Mouse (Mus musculus): Measurements from ENCODE around the gene Zfp213. TPM values are rescaled to one million over a fixed set of nuclear protein-coding genes. Genes with fewer than 3 reads are reported as not detected.
A peak's percentile ranks its signal among the peaks of the same experiment; 100 is the strongest.
"Not testable (repeated sequence)": the region's sequence is repeated elsewhere in the genome, so short reads cannot be mapped to it uniquely, and the experiment has no call there.

Zfp213 gene
- polyA plus RNA-seq, 1 experiment from 2014 or later, result 19.9 TPM

GRCm38 (mm10) chr17:23537554-23538255 is 26.3 kb downstream of the Zfp213 start:
- Histone ChIP-seq H3K36me3 (ENCODE audit: control insufficient read depth, insufficient read depth, low read length) (no peaks in the 10 kb centered on the region), H3K9ac (ENCODE audit: low read length) (no peak overlapping the region), H3K4me3 (ENCODE audit: low read depth, low read length) (peak overlapping the region; percentile 17), H3K27ac (ENCODE audit: low read depth, low read length) (no peak overlapping the region), H3K4me2 (peak overlapping the region; percentile 39), H3K27me3 (ENCODE audit: control insufficient read depth, insufficient read depth, low read length) (peaks cover 29% of the 10 kb centered on the region; the same call in 1 of the 2 replicates), H3K9me3 (ENCODE audit: control insufficient read depth, low read length) (no peaks in the 10 kb centered on the region), H3K4me1 (ENCODE audit: control insufficient read depth, insufficient read depth, low read length) (no peaks in the 10 kb centered on the region; the same call in 1 of the 2 replicates)
- ATAC-seq (ENCODE audit: low FRiP score), result no peak
- 7% methylated on average over 27 of the region's 27 CpGs for WGBS
- peak; percentile 91 for DNase-seq (ENCODE audit: low spot score, missing footprints)

GRCm38 (mm10) chr17:23535046-23535788 is 28.8 kb downstream of the Zfp213 start:
- WGBS, result 4% methylated on average over 14 of the region's 29 CpGs
- H3K4me3 ChIP-seq (ENCODE audit: low read depth, low read length), result not testable (repeated sequence)

GRCm38 (mm10) chr17:23533591-23534490 is 30.2 kb downstream of the Zfp213 start:
- 7% methylated on average over 10 of the region's 23 CpGs for WGBS
- H3K4me3 ChIP-seq (ENCODE audit: low read depth, low read length); H3K36me3 ChIP-seq (ENCODE audit: control insufficient read depth, insufficient read depth, low read length); H3K4me2 ChIP-seq; H3K9ac ChIP-seq (ENCODE audit: low read length); H3K27ac ChIP-seq (ENCODE audit: low read depth, low read length); H3K4me1 ChIP-seq (ENCODE audit: control insufficient read depth, insufficient read depth, low read length); ATAC-seq (ENCODE audit: low FRiP score); H3K9me3 ChIP-seq (ENCODE audit: control insufficient read depth, low read length): not testable (repeated sequence)
- peaks cover 22% of the 10 kb centered on the region; the same call in 1 of the 2 replicates for H3K27me3 ChIP-seq (ENCODE audit: control insufficient read depth, insufficient read depth, low read length)
- peak; percentile 86 for DNase-seq (ENCODE audit: low spot score, missing footprints)

More at GRCm38 (mm10) chr17:23535046-23535788, 28.8 kb downstream of the Zfp213 start:
- Histone ChIP-seq H3K27me3 (ENCODE audit: control insufficient read depth, insufficient read depth, low read length) (peaks cover 26% of the 10 kb centered on the region; the same call in 1 of the 2 replicates), H3K4me2 (peak overlapping the region; percentile 26)
- not testable (repeated sequence) for H3K9me3 ChIP-seq (ENCODE audit: control insufficient read depth, low read length); H3K36me3 ChIP-seq (ENCODE audit: control insufficient read depth, insufficient read depth, low read length); H3K4me1 ChIP-seq (ENCODE audit: control insufficient read depth, insufficient read depth, low read length); H3K27ac ChIP-seq (ENCODE audit: low read depth, low read length); H3K9ac ChIP-seq (ENCODE audit: low read length)
- ATAC-seq (ENCODE audit: low FRiP score) (peak; percentile 31; the same call in 1 of the 2 replicates), DNase-seq (ENCODE audit: low spot score, missing footprints) (peak; percentile 85)

DNA sequence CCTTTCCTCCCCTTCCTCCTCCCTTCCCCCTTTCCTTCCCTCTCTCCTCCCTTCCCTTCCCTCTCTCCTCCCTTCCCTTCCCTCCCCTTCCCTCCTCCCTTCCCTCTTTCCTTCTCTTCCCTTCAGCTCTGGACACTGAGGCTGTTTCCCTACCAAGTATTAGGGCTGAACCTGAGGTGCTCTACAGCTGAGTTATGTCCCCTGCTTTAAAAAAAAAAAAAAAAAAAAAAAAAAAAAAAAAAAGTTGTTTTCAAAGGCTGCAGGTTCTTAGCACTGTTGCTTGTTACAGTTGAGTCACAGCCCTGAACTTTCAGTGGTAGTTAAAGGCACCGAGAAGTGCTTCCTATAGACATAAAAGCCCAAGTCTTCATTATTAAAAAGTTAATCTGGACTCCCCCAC is 32.6 kb downstream of the Zfp213 start:
- not testable (repeated sequence) for H3K9me3 ChIP-seq (ENCODE audit: control insufficient read depth, low read length); H3K27me3 ChIP-seq (ENCODE audit: control insufficient read depth, insufficient read depth, low read length); H3K4me3 ChIP-seq (ENCODE audit: low read depth, low read length); H3K36me3 ChIP-seq (ENCODE audit: control insufficient read depth, insufficient read depth, low read length); DNase-seq (ENCODE audit: low spot score, missing footprints); H3K9ac ChIP-seq (ENCODE audit: low read length); ATAC-seq (ENCODE audit: low FRiP score); H3K4me1 ChIP-seq (ENCODE audit: control insufficient read depth, insufficient read depth, low read length); H3K27ac ChIP-seq (ENCODE audit: low read depth, low read length); H3K4me2 ChIP-seq
- 23% methylated on average over 1 of the region's 1 CpGs for WGBS

DNA sequence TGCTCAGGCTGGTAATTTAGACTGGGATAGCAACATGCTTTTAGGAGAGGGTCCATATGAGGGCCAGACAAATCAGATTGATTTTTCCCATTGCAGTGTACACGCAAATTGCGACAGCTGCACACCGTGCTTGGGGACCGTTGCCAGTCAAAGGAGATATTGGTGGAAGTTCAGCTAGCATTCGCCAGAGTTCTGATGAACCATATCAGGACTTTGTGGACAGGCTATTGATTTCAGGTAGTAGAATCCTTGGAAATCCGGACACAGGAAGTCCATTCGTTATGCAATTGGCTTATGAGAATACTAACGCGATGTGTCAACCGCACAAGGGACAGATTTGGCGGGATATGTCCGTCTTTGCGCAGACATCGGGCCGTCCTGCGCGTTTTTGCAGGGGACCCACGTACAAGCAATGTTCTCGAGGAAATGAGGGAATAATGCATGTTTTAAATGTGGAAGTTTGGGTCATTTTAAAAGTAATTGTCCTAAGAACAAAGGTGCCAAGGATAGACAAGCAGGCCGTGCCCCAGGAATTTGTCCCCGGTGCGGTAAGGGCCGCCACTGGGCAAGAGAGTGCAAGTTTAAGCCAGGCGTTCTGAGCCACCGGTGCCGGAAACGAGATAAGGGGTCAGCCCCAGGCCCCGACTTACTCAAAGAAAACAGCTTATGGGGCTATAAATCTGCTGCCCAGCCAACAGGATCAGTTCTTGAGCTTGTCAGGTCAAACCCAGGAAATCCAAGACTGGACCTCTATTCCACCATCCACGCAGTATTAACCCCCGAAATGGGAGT is 40.9 kb downstream of the Zfp213 start:
- not testable (repeated sequence) for H3K27ac ChIP-seq (ENCODE audit: low read depth, low read length); H3K36me3 ChIP-seq (ENCODE audit: control insufficient read depth, insufficient read depth, low read length); H3K9ac ChIP-seq (ENCODE audit: low read length); H3K4me2 ChIP-seq; H3K4me1 ChIP-seq (ENCODE audit: control insufficient read depth, insufficient read depth, low read length); H3K27me3 ChIP-seq (ENCODE audit: control insufficient read depth, insufficient read depth, low read length); H3K9me3 ChIP-seq (ENCODE audit: control insufficient read depth, low read length); ATAC-seq (ENCODE audit: low FRiP score); H3K4me3 ChIP-seq (ENCODE audit: low read depth, low read length); DNase-seq (ENCODE audit: low spot score, missing footprints)
- 74% methylated on average over 30 of the region's 30 CpGs for WGBS

DNA sequence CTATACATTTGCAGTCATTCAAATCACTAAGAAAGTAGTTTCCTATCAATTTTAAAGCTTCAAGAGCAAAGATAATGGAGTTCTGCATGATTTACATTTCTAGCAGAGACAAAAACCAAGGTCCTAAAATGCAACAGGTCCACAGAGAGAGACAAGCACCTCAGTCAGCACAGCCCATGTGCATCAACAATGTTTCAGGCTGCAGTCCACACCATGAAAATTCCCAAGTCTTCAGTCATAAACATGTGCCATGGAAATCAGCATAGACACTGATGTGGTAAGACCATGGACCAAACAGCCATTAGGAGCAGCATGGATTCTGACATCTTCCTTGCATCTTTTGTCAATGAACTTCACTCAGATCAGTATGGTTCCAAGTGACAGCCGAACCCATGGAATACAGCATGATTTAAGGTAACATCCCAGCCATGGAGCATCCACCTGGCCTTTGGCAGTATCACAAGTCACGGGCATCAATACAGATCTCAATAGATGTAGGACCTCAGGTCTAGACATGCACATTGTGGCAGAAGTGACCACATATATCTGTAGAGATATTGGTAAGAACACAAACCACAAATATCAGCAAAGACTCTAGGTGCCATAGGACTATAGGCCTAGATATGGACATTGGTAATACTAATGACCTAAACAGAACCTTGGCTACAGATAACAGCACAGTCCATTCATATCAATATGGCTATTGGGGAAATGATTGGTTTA is 45.2 kb downstream of the Zfp213 start:
- Histone ChIP-seq H3K9ac (ENCODE audit: low read length) (no peak overlapping the region), H3K4me1 (ENCODE audit: control insufficient read depth, insufficient read depth, low read length) (no peaks in the 10 kb centered on the region), H3K36me3 (ENCODE audit: control insufficient read depth, insufficient read depth, low read length) (no peaks in the 10 kb centered on the region), H3K27me3 (ENCODE audit: control insufficient read depth, insufficient read depth, low read length) (no peaks in the 10 kb centered on the region), H3K9me3 (ENCODE audit: control insufficient read depth, low read length) (peaks cover 4% of the 10 kb centered on the region; the same call in 1 of the 2 replicates), H3K4me2 (no peak overlapping the region), H3K27ac (ENCODE audit: low read depth, low read length) (no peak overlapping the region), H3K4me3 (ENCODE audit: low read depth, low read length) (no peak overlapping the region)
- 78% methylated on average over 2 of the region's 2 CpGs for WGBS
- ATAC-seq (ENCODE audit: low FRiP score), result peak; percentile 54; the same call in 1 of the 2 replicates
- DNase-seq (ENCODE audit: low spot score, missing footprints), result no peak
